Mouse (Mus musculus): ENCODE measurements around the gene Prdm11. TPM values are rescaled to one million over a fixed set of nuclear protein-coding genes. Genes with fewer than 3 reads are reported as not detected.

Gene Prdm11
- total and polyA plus RNA-seq, 2 experiments from 2014 or later, result 2.6 to 12.2 TPM

DNA sequence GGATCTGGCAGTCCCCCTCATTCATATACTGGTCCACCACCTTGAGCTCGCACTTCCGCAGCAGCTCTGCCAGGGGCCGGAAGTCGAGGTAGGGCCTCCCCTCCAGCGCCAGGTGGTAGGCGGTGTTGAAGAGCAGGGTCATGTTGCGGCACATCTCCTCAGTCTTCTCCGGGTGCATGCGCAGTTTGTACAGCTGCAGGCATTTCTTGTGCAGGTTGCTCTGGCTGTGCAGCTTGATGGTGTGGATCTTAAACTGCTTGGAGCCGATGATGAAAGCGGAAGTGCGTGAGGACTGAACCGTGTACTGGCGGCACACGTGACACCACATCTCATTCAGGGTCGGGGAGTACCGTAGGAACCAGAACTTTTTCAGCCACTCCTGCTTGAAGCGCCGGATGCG, 72.3 kb downstream of the Prdm11 start:
- TF ChIP-seq CTCF (IDR thresholded peaks at IDR 0.05), result no peak
- no peak for ATAC-seq (ENCODE audit: low FRiP score)
- H3K9me3 ChIP-seq (ENCODE audit: low read length), result no peaks in the 10 kb centered on the region
- peaks cover 50% of the 10 kb centered on the region for H3K36me3 ChIP-seq (ENCODE audit: insufficient read depth, low read length)
- no peaks in the 10 kb centered on the region for H3K27me3 ChIP-seq (ENCODE audit: insufficient read depth, low read length)
- DNase-seq (ENCODE audit: low spot score), result no peak
- H3K9ac ChIP-seq (replicated peaks; ENCODE audit: low read length, poor library complexity, severe bottlenecking), result no peak overlapping the region
- H3K4me1 ChIP-seq (ENCODE audit: insufficient read depth, low read length), result no peaks in the 10 kb centered on the region
- no peak overlapping the region for H3K4me2 ChIP-seq (ENCODE audit: low read depth, low read length, poor library complexity, severe bottlenecking)
- H3K27ac ChIP-seq (ENCODE audit: low read depth, low read length), result no peak overlapping the region
- 97% methylated on average over 20 of the region's 20 CpGs for WGBS
- no peak overlapping the region for H3K4me3 ChIP-seq (ENCODE audit: low read depth, low read length)

DNA sequence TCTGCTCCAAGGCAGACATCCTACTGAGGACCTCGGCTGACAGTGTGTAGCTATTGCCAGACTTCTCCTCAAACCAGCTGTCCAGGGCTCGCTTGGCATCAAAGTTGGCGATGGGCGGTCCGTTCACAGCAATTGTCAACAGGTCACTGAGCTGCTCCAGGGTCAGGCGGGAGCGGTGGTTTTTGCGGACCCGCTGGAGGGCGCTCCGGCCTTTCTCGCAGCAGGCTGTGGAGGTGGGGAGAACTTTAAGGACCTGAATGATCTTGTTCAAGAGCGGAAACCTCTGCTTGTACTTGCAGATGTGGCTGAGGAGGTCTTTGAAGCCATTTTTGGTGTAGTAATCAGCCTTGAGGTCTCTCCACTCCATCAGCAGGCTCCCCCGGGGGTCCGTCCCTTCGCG, 73.9 kb downstream of the Prdm11 start:
- no peak overlapping the region for H3K4me2 ChIP-seq (ENCODE audit: low read depth, low read length, poor library complexity, severe bottlenecking)
- 90% methylated on average over 17 of the region's 17 CpGs for WGBS
- peaks cover 3% of the 10 kb centered on the region; the same call in 1 of the 2 replicates for H3K4me1 ChIP-seq (ENCODE audit: insufficient read depth, low read length)

DNA sequence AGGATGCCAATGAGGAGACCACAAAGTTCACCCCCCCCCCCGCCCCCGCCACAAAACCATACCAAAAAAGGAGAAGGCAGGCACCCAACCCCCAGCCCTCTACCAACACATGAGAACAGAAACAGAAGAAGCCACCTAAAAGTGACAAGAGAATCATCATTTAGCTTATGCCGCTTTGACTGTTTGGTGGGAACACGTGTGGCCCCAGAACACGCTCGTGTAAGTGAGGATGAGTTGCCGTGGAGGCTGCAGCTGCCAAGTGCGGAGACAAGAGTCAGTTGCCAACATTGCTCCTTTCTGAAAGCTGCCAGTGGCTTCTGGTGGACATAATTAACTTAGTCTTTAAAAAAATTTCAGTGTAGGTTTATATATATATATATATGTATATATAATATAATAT, 74.4 kb downstream of the Prdm11 start:
- Histone ChIP-seq H3K27me3 (ENCODE audit: insufficient read depth, low read length) (no peaks in the 10 kb centered on the region), H3K9me3 (ENCODE audit: low read length) (no peaks in the 10 kb centered on the region), H3K36me3 (ENCODE audit: insufficient read depth, low read length) (peaks cover 42% of the 10 kb centered on the region), H3K27ac (ENCODE audit: low read depth, low read length) (no peak overlapping the region), H3K4me1 (ENCODE audit: insufficient read depth, low read length) (peaks cover 3% of the 10 kb centered on the region; the same call in 1 of the 2 replicates), H3K9ac (replicated peaks; ENCODE audit: low read length, poor library complexity, severe bottlenecking) (no peak overlapping the region), H3K4me2 (ENCODE audit: low read depth, low read length, poor library complexity, severe bottlenecking) (no peak overlapping the region), H3K4me3 (ENCODE audit: low read depth, low read length) (no peak overlapping the region)
- no peak for TF ChIP-seq CTCF (IDR thresholded peaks at IDR 0.05)
- 96% methylated on average over 8 of the region's 8 CpGs for WGBS
- DNase-seq (ENCODE audit: low spot score) (no peak), ATAC-seq (ENCODE audit: low FRiP score) (no peak)

More for the DNA sequence above, 73.9 kb downstream of the Prdm11 start:
- Histone ChIP-seq H3K27ac (ENCODE audit: low read depth, low read length) (no peak overlapping the region), H3K36me3 (ENCODE audit: insufficient read depth, low read length) (peaks cover 45% of the 10 kb centered on the region), H3K4me3 (ENCODE audit: low read depth, low read length) (no peak overlapping the region), H3K9me3 (ENCODE audit: low read length) (no peaks in the 10 kb centered on the region), H3K9ac (replicated peaks; ENCODE audit: low read length, poor library complexity, severe bottlenecking) (no peak overlapping the region), H3K27me3 (ENCODE audit: insufficient read depth, low read length) (no peaks in the 10 kb centered on the region)
- TF ChIP-seq CTCF (IDR thresholded peaks at IDR 0.05), result no peak
- DNase-seq (ENCODE audit: low spot score) (no peak), ATAC-seq (ENCODE audit: low FRiP score) (no peak)

DNA sequence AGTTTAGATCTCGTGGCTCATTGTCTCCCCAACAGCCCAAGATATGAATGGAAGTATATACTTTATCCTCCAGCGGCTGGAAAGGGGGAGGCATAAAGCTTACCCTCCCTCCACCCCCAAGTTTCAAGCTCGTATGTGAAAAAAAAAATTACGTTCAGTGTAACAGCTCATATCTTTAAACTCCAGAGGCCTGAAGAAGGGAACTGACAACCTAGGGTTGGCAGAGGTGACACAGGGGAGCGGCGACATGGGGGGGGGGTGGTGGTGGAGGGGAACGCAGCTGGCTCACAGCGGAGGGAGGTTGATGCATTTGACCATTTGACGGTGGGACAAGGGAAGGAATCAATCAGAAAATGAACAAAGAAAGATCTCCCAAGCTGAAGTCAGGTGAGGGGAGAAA, 74.9 kb downstream of the Prdm11 start:
- Histone ChIP-seq H3K9ac (replicated peaks; ENCODE audit: low read length, poor library complexity, severe bottlenecking) (no peak overlapping the region), H3K4me2 (ENCODE audit: low read depth, low read length, poor library complexity, severe bottlenecking) (no peak overlapping the region), H3K27ac (ENCODE audit: low read depth, low read length) (no peak overlapping the region), H3K36me3 (ENCODE audit: insufficient read depth, low read length) (peaks cover 39% of the 10 kb centered on the region), H3K4me1 (ENCODE audit: insufficient read depth, low read length) (peaks cover 3% of the 10 kb centered on the region; the same call in 1 of the 2 replicates), H3K9me3 (ENCODE audit: low read length) (no peaks in the 10 kb centered on the region), H3K27me3 (ENCODE audit: insufficient read depth, low read length) (no peaks in the 10 kb centered on the region), H3K4me3 (ENCODE audit: low read depth, low read length) (no peak overlapping the region)
- 88% methylated on average over 9 of the region's 9 CpGs for WGBS
- TF ChIP-seq CTCF (IDR thresholded peaks at IDR 0.05), result no peak
- ATAC-seq (ENCODE audit: low FRiP score), result no peak
- DNase-seq (ENCODE audit: low spot score), result no peak

DNA sequence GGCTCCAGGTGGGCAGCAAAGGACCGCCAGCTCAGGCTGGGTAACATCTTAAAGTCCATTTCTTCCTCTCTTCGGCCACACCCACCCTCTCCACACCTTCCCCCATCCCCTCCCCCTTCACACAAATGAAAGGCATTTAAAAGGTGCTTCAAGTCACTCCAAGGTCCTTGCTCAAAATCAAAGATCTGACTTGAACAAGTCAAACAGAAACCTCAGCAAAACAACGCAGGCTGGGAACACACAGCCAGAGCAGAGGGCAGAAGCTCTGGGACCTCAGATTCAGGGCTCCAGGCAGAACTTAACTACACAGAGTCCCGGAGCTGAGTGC, 78.2 kb downstream of the Prdm11 start:
- Histone ChIP-seq H3K27me3 (ENCODE audit: insufficient read depth, low read length) (no peaks in the 10 kb centered on the region), H3K4me1 (ENCODE audit: insufficient read depth, low read length) (peaks cover 3% of the 10 kb centered on the region; the same call in 1 of the 2 replicates), H3K4me2 (ENCODE audit: low read depth, low read length, poor library complexity, severe bottlenecking) (no peak overlapping the region), H3K36me3 (ENCODE audit: insufficient read depth, low read length) (peaks cover 12% of the 10 kb centered on the region), H3K9me3 (ENCODE audit: low read length) (no peaks in the 10 kb centered on the region), H3K9ac (replicated peaks; ENCODE audit: low read length, poor library complexity, severe bottlenecking) (no peak overlapping the region), H3K4me3 (ENCODE audit: low read depth, low read length) (no peak overlapping the region), H3K27ac (ENCODE audit: low read depth, low read length) (no peak overlapping the region)
- ATAC-seq (ENCODE audit: low FRiP score), result no peak
- TF ChIP-seq CTCF (IDR thresholded peaks at IDR 0.05), result no peak
- 61% methylated on average over 4 of the region's 4 CpGs for WGBS
- no peak for DNase-seq (ENCODE audit: low spot score)

DNA sequence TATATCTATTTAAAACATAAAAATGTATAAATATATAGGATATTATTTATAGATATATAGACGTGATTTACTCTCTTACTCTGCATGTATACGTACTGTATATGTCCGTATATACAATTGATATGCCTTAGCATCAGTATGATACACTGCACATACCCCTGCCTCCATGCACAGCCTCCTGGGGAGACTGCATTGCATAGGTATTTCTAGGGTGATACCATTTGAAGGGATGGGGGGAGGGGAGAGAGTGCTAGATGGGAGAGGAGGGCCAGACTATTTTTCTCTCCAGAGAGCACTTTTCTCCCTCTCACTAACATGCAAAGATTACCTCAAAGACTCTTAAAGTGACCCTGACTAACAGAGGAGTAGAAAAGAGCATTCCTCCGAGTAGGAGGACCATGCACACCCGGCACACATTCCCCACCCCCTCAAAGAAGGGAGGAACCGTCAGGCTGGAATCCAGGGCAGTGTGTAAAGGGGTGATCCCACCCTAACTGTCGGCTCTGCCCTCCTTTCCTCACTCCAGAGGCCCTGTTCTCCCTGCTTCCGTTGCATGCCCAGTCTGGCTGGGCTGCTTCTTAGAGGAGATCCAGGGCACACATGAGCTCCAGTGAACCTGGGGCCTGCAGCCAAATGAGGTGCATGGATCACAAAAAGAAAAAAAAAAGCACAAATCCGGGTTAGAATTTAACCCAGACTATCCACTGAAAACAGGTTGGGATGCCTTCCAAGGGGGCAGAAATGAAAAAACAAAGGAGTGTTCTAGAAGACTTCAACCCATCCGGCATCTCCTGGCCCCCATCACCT, 78.7 kb downstream of the Prdm11 start:
- no peak overlapping the region for H3K9ac ChIP-seq (replicated peaks; ENCODE audit: low read length, poor library complexity, severe bottlenecking)
- 28% methylated on average over 10 of the region's 10 CpGs for WGBS
- no peak for TF ChIP-seq CTCF (IDR thresholded peaks at IDR 0.05)
- H3K36me3 ChIP-seq (ENCODE audit: insufficient read depth, low read length), result peaks cover 6% of the 10 kb centered on the region
- no peak overlapping the region for H3K4me2 ChIP-seq (ENCODE audit: low read depth, low read length, poor library complexity, severe bottlenecking)
- no peaks in the 10 kb centered on the region for H3K27me3 ChIP-seq (ENCODE audit: insufficient read depth, low read length)
- H3K4me3 ChIP-seq (ENCODE audit: low read depth, low read length), result no peak overlapping the region
- peak overlapping the region; percentile 39; the same call in 1 of the 2 replicates for H3K27ac ChIP-seq (ENCODE audit: low read depth, low read length)
- DNase-seq (ENCODE audit: low spot score) (no peak), ATAC-seq (ENCODE audit: low FRiP score) (0 out of 2 replicates have a peak, but pooled peaks have one; percentile 62)
- H3K4me1 ChIP-seq (ENCODE audit: insufficient read depth, low read length), result peaks cover 3% of the 10 kb centered on the region; the same call in 1 of the 2 replicates
- H3K9me3 ChIP-seq (ENCODE audit: low read length), result no peaks in the 10 kb centered on the region

All from midbrain, postnatal 0 days (tissue).